Mouse (Mus musculus) adrenal gland (tissue): ENCODE results near the gene Tex2.

Experiments used
- intact Hi-C: fragments of 180-260 bp; cut with DNase I; formaldehyde crosslinking; loops from one replicate; pipeline ENCODE4 v1.15.1; 2025

Gene Tex2

DNA sequence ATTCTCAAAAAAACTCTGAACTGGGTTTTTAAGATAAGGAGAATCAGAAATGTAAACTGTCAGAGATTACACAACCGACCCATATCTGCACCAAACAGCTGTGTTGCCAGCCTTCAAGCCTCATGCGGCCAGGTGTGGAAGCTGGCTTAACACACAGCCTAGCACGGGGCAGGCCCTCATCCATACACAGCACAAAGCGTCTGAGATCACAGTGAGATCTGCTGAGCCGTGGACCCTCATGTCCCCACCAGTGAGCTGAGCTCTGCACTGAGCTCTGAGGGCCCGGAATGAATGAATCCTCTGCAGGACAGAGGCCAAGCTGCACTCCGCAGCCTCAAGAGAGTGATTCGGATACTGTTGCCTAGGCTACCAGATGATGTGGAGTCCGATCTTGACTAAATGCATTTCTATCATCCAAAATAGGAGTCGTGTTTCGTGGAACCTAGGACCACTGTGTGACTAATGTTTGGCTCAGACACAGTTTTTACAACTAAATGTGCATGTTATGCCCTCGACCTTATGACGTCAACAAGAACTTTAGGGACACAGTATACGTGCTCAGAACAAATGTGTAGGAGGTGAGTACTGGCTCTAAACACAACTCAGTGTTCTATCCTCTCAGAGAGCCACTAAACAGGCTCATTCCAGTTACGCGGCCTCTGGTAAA, 98.0 kb downstream of the Tex2 start:
- intact Hi-C loops = no loop called here

DNA sequence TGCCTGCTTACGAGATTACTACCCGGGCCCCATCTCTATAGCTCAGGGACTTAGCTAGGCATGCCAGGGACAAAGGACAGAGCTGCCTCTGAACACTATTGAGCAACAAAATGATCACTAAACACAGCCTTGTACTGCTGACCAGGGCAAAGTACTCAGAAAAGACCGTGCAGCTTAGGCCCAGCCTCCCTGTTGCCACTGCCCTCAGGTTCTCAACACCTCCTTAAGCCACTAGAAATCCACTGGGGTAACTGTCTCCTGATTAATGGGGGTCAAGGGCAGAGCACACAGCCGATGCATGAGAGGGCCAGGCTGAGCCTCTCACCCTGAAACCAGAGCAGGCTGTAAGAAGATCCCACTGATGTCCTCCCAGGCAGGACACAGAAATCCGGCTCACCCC, 98.8 kb downstream of the Tex2 start:
- intact Hi-C loops = loop anchor here (5.0 kb wide), 1 partner anchor 98 kb away; the partner anchor contains the start of gene Tex2

DNA sequence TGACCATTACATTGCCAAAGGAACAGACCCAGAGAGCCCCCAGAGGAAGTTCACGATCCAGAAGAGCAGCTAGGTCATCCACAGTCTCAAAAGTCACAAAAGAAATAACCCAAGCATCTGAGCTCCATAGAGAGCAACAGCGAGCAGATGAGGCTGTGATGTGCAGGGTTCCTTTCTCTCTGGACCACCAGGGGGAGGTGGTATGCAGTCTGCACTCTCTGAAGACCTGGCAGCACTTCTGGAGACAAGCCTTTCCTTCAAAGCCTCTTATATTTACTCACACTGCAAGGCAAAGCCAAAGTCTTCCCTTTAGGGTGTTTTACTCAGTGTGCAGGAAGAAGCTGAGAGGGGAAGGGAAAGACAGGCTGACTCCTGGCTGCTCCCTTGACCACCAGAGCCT, 100.1 kb downstream of the Tex2 start:
- intact Hi-C loops = loop anchor here (2.0 to 5.0 kb wide), 2 partner anchors 99 to 114 kb away; partner anchors contain the start of gene Tex2

DNA sequence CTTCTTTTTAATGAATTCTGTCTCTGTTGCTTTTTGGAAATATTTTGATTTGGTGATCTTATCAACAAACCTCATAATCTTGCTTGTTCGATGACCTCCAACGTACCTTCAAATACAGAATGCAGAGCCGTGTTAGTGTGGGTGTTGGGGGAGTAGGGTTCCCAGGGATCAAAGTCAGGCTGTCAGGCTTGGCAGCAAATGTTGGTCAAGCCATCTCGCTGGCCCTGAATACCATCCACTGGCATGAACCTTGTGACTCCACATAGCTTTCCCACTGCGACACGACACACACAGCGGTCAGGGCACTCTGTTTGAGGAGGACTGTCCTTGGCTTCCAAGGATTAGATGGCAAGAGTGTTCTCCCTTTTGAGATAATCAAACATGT, 101.2 kb downstream of the Tex2 start:
- intact Hi-C loops = loop anchor here (2.0 to 5.0 kb wide), 2 partner anchors 100 to 115 kb away; partner anchors contain the start of gene Tex2

DNA sequence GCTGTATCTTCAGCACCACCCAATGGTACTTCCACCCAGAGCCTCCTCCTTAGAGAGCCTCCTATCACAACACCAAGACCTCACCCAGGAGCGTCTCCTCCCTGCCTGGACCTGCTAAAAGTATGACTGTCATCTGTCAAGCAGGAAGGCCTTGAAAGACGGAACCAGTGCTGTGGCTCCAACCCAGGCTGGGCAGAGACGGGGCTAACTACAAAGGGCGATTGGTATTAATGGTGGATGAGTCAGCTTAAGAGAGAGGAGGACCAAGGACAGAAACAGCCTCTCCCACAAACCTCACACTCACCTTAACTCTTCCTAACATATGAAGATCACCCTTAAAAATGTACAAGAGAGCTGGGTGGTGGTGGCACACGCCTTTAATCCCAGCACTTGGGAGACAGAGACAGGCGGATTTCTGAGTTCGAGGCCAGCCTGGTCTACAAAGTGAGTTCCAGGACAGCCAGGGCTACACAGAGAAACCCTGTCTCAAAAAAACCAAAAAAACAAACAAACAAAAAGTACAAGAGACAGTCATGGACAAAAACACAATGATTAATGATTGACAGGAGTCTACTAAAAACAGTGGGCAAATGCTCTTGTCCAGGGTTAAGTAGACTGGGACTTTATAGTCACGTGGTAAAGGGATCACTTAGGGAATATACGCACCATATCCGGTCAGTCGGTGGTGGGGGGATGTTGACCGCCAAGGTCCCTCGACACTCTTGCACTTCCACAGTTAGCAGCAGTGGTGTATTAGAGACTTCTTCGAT, 101.8 kb downstream of the Tex2 start:
- intact Hi-C loops = loop anchor here (2.0 to 5.0 kb wide), 2 partner anchors 101 to 115 kb away; partner anchors contain the start of gene Tex2

DNA sequence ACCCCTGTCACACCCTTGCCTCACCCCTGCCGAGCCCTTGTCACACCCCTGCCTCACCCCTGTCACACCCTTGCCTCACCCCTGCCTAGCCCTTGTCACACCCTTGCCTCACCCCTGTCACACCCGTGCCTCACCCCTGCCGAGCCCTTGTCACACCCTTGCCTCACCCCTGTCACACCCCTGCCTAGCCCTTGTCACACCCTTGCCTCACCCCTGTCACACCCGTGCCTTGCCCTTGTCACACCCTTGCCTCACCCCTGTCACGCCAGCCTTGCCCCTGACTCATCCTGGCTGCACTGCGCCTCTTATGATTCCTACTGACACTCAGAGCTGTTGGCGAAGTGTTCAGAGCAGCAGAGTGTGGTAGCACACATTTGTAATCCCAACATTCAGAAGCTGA, 105.6 kb downstream of the Tex2 start:
- intact Hi-C loops = no loop called here

DNA sequence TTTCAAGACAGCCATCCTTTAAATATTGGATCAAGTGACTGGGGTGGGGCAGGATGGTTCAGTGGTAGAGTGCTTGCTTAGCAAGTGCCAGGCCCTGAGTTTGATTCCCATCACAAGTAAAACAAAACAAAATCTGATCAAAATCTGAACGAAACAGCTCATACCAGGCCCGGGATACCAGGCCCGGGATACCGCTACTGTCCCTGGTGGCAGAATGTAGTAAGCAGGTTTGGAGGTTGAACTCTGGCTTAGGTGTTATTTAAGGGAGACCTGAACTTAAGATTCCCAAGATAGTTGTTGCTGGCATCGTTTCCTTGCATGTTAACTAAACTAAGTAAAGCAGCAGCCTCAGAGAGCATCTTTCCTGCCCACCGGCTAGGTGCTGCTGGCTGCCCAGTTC, 107.0 kb downstream of the Tex2 start:
- intact Hi-C loops = no loop called here

DNA sequence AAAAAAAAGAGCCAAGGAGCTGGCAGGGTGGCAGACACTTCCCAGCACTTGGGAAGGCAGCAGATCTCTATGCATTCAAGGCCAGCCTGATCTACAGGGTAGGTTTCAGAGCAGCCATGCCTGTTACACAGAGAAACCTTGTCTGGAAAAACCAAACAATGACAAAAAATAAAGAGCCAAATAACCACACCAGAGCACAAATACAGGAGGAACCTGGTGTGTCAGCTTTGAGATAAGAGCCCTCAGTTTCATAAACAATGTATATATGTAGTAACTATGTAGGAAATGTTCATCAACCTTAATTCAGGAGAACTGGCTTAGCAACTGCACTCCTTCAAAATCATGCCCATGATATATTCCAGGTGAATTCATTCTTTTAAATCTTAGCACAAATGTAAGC, 109.1 kb downstream of the Tex2 start:
- intact Hi-C loops = no loop called here

DNA sequence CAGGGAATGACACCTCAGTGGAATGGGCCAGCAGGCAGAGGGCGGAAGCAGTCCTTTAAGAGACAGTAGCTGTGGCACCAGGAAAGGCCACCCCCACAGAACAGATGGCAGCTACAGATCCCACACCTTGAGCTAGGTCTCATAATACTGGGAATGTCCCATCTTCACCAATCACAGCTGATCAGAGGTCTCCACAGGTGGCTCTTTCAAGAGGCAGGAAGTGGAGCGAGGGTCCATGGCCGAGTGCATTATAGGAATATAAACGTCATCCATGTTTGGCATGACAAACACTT, 109.9 kb downstream of the Tex2 start:
- intact Hi-C loops = no loop called here

DNA sequence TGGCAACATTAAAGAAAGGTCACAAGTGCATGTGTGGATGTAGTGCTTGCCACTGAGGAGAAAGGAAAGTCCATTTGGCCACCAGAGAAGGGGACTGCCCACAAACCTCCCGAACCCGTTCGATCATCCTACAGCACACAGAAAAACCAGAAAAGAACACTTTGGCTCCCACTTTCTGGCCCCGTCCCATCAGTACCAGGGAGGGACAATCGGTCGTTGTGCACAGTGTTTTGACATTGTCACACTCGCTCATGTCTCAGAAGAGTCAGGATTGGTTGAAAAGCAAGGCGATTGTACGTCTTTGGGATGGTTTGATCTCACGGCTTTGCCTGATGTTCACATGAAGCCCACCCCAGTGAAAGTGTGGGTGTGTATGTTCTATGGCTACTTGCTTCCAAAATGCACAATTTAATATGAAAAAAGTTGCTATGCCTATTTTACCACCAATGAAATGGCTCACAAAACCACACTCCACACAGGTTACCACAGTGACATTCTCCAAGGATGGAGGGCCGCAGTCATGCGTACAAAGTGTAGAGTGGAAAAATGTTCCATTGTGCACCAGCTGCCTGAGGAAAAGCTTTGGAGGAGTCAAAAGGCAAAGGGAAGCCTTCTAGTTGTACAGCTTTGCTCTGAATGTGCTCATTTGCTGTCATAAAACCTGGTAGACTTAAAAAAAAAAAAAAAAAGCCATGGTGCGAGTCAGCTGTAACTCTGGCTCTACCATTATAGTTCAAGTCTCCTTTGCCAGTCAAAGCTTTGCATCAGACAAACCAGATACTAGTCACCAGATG, 110.4 kb downstream of the Tex2 start:
- intact Hi-C loops = no loop called here

DNA sequence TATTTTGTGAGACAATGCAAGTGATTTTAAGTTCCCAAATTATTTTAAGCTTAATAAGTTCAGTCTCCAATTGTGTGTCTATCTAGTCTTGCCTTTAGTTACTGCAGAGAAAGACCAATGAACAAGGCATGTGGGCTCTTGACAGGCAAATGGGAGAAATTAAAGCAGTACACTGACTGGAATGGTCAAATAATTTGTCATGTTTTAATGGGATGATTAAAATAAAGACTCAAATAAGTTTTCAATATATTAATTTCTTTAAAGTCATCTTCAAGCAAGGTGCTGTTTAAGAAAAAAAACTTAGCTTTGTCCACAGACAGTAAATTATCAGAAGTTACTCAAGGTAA, 111.1 kb downstream of the Tex2 start:
- intact Hi-C loops = no loop called here

DNA sequence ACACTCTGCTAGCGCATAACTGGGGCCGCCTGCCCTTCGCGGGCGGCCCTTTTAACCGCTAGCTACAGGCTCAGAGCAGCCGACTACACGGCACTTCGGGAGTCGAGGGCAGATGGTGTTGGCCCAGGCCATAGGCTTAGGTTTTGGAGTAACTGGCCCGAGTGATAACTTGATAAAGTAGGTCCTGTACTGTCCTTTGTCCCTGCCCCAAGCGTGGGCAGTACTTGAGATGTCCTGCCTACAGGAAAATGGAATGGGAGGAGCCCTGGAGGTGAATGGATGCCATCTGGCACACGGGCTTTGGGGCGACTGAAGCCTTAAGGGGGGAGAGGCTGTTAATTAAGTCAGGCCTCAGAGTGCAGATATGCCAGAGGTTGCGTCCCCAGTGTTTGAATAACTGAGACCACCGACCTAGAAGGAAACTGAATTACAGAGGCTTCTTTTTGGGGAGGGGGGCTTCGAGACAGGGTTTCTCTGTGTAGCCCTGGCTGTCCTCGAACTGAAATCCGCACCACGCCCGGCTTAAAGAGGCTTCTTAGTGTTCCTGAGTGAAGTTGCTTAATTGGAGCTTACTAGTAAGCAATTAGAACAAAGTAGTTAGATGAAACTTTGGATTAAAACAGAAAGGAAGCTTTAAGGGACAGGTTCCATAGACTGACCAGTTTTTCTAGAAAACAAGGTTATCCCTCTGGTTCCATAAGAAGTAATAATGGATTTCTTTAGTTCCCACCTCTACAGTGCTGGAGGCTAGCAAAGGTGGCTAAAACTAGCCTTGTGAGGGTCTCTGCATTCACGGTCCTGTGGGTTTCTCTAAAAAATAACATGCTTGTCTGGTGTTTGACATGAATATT, 111.7 kb downstream of the Tex2 start:
- intact Hi-C loops = no loop called here

DNA sequence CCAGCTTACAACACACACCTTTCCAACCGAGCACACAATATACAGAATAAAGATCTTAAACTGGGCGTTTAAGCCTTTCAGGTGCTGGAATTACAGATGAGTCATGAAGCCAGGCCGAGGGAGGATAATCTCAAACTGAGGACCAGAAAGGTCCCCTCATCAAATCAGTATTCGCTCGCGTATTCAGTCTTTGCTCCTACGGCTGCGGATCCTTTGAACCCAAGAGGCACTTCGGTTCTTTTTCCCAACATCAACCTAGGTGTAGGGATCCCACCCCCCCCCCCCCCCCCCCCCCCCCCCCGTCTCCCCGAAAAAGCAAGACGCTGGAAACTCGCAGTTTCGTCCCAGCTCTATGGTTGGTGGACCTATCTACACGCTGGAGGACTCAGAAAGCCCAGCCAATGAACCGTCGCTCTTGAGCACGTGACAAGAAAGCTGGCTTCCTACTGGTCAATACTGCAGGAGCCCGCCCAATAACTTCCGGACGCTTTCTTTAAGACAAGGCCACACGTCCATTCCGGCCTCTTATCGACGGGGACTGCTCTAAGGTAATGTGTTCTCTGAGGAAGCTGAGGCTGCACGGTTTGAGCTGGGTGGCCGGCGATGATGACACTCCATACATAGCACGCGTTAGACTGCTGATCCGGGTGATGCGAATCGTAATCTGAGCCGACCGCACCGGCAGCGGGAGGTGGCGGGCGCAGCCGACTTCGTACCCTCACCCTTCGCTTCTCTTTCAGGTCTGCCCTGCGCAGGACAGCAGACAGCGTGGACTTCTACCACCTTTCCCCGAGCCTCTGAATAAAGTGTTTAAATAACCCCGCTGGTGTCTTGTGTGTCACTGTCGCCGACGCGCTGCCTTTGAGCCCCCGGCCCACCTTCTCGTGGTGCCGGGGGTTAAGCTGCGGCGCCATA, 112.6 kb downstream of the Tex2 start:
- intact Hi-C loops = no loop called here

DNA sequence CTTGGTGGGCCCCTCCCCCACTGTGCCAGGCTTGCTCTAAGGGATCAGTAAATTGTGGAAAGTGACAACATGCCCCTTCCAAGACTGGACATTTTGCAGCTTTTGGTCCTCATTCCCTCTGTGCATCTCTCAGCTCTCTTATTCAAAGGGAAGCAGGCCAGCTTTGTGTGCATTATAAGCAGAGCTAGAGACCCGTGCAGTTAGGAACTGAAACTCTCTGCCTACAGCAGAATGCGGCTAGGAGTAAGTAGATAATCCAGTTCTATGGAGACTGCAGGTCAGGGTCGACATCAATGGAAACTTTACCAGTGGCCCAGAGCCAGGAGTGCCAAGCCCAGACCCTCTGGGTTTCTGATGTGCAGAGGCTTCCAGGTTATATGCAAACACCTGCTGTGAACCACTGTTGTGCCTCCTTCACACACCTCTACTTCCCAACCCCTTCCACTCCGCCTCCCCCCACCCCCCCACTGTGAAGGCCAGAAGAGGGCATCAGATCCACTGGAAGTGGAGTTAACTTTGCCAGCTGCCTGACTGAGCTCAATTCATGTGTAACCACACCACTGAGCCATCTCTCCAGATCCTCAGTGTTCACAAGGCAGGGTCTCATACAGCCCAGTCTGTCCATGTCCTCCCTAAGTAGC, 114.4 kb downstream of the Tex2 start:
- intact Hi-C loops = loop anchor here (10.0 kb wide), 1 partner anchor 214 kb away; no protein-coding TSS in a partner anchor

DNA sequence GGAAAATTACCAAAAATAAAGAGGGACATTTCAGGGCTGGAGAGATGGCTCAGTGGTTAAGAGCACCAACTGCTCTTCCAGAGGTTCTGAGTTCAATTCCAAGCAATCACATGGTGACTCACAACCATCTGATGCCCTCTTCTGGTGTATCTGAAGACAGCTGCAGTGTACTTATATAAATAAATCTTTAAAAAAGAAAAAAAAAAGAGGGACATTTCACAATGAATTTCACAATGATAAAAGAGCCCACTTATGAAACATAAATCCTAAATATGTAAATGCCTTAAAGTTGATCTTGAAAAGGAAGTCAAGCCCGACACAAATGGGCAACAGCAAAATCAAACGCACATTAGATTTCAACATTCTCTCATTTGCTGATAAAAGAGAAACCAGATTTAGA, 115.3 kb downstream of the Tex2 start:
- intact Hi-C loops = loop anchor here (10.0 kb wide), 1 partner anchor 213 kb away; no protein-coding TSS in a partner anchor

DNA sequence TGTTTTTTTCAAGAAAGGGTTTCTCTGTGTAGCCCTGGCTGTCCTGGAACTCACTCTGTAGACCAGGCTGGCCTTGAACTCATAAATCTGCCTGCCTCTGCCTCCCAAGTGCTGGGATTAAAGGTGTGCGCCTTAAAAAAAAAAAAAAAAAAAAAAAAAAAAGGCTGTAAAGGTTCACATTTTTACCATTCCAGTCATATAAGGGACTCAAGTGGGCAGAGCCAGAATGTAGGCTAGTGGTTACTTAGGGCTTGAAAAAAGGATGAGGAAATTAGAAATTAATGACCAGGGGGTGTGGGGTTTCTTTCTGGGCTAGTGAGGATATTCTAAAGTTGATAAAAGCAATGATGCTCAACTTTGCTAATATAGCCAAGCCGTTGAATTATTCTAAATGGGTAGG, 116.2 kb downstream of the Tex2 start:
- intact Hi-C loops = loop anchor here (10.0 kb wide), 1 partner anchor 212 kb away; no protein-coding TSS in a partner anchor

DNA sequence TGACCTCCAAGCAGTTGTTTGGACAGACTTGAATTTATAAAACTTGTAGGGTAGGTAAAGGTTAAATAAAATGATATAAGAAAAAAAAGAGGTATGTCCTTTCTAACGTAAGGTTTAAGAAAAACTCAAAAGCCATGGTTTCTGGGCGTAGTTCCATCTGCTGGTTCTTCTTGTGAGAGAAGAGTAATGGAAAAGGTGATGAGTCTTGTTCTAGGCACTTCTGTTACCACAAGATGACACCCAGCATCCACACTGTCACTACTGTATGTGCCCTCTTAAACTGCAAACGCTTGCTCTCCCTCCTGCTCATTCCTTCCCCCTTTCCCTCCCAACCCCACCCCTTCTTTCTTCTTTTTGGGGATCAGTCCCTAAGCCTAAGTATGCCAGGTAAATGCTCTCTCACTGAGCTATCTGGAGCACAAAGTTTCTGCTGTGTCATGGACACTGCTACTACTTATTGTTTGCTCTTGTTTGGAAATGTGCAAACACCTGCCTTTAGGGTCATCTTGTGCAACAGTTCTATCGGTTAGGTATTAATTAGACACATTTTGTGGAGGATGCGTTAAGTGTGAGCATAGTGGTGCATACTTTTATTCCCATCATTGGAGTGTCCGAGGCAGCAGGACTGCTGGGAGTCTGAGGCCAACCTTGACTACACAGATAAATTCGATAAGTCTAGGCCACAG, 120.1 kb downstream of the Tex2 start:
- intact Hi-C loops = loop anchor here (5.0 to 10.0 kb wide), 2 partner anchors 134 to 208 kb away; no protein-coding TSS in a partner anchor

DNA sequence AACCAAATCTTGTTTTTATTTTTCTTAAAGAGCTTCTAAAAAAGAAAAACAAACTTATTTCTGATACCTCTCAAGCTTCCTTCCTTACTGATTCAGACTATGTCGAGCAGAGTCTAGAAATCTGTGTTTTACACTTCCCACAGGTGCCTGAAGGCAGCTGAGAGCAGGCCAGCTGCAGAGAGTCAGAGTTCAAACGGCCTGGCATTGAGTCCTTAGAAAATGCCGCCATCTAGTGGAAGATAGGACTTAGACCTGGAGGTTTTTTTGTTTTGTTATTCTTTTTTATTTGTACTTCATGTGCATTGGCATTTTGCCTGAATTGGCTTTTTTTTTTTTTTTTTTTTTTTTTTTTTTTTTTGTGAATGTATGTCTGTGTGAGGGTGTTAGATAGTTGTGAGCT, 121.8 kb downstream of the Tex2 start:
- intact Hi-C loops = loop anchor here (1.0 to 10.0 kb wide), 3 partner anchors 73 to 207 kb away; no protein-coding TSS in a partner anchor

DNA sequence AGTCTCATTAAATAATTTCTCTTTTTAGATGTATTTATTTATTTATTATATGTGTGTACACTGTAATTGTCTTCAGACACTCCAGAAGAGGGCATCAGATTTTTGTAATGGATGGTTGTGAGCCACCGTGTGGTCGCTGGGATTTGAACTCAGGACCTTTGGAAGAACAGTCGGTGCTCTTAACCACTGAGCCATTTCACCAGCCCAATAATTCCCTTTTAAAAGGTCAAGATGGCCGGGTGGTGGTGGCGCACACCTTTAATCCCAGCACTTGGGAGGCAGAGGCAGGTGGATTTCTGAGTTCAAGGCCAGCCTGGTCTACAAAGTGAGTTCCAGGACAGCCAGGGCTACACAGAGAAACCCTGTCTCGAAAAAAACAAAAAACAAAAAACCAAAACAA, 122.6 kb downstream of the Tex2 start:
- intact Hi-C loops = loop anchor here (5.0 to 10.0 kb wide), 2 partner anchors 137 to 206 kb away; no protein-coding TSS in a partner anchor
